Mouse (Mus musculus) forebrain, embryonic 14.5 days (tissue): ENCODE measurements around the gene Prdm10. TPM values are rescaled to one million over a fixed set of nuclear protein-coding genes. Genes with fewer than 3 reads are reported as not detected.
A peak's percentile ranks its signal among the peaks of the same experiment; 100 is the strongest.

ENCODE experiments used
- ATAC-seq: fragments of 200-750 bp; cut with Nextera tagmentation; 2 replicates; pipeline ENCODE4 v1.8.0; 2017; ENCODE audit warnings: mild to moderate bottlenecking, moderate library complexity
- DNase-seq: peaks from one replicate; pipeline ENCODE4 v3.0.0-alpha.2; 2015; ENCODE audit warnings: low spot score
- H3K27ac ChIP-seq: fragments of 300-500 bp; sonication (generic); 2 replicates; pipeline ENCODE4 v1.5.1; 2014; ENCODE audit warnings: low read depth, mild to moderate bottlenecking, control low read depth, low read length, moderate library complexity
- H3K27me3 ChIP-seq: fragments of 300-500 bp; sonication (generic); replicated peaks from 2 replicates; pipeline ENCODE4 v1.6.1; 2014; ENCODE audit warnings: low read length, control low read depth, mixed read lengths; ENCODE audit not compliant: control insufficient read depth, insufficient read depth
- H3K36me3 ChIP-seq: fragments of 300-500 bp; sonication (generic); 2 replicates; pipeline ENCODE4 v1.6.1; 2014; ENCODE audit warnings: low read length, control low read depth; ENCODE audit not compliant: control insufficient read depth, insufficient read depth
- H3K4me1 ChIP-seq: fragments of 300-500 bp; sonication (generic); 2 replicates; pipeline ENCODE4 v1.6.1; 2014; ENCODE audit warnings: antibody characterized with exemption, low read length, control low read depth; ENCODE audit not compliant: control insufficient read depth, insufficient read depth
- H3K4me2 ChIP-seq: fragments of 300-500 bp; sonication (generic); 2 replicates; pipeline ENCODE4 v1.6.1; 2014; ENCODE audit warnings: mild to moderate bottlenecking, control low read depth, low read length
- H3K4me3 ChIP-seq: fragments of 300-500 bp; sonication (generic); 2 replicates; pipeline ENCODE4 v1.5.1; 2014; ENCODE audit warnings: low read depth, low read length, control low read depth
- H3K9ac ChIP-seq: fragments of 300-500 bp; sonication (generic); 2 replicates; pipeline ENCODE4 v1.6.1; 2014; ENCODE audit warnings: mild to moderate bottlenecking, low read length, control low read depth, moderate library complexity
- H3K9me3 ChIP-seq: fragments of 300-500 bp; sonication (generic); replicated peaks from 2 replicates; pipeline ENCODE4 v1.6.1; 2016; ENCODE audit warnings: low read length, control low read depth, mixed read lengths; ENCODE audit not compliant: control insufficient read depth
- WGBS: fragments of 180-500 bp; shearing (Covaris S2); extraction: QIAGEN DNeasy Blood & Tissue Kit; methylation state at CpG from one replicate; pipeline ENCODE4 v1.1.7; 2014; 5-methylcytosine and 5-hydroxymethylcytosine counted together
- polyA plus RNA-seq: library from polyadenylated mRNA; unstranded; fragments of >200 nt; fragmentation: Nextera tagmentation; extraction: Ambion mirVana; gene quantifications from 2 replicates; pipeline ENCODE4 v1.2.1, GENCODE M21; 2014

The Prdm10 gene
- polyA plus RNA-seq, 1 experiment from 2014 or later, result 7.3 TPM

- Histone ChIP-seq H3K27ac (no peak overlapping the region), H3K27me3 (no peaks in the 10 kb centered on the region), H3K36me3 (no peaks in the 10 kb centered on the region), H3K4me1 (no peaks in the 10 kb centered on the region), H3K9ac (no peak overlapping the region), H3K4me2 (no peak overlapping the region), H3K4me3 (no peak overlapping the region), H3K9me3 (no peaks in the 10 kb centered on the region)
- 57% methylated on average over 5 of the region's 5 CpGs for WGBS
- DNase-seq (no peak), ATAC-seq (no peak)
These were observed 24.8 kb downstream of the Prdm10 start for GRCm38 (mm10) chr9:31305117-31305516.

DNA sequence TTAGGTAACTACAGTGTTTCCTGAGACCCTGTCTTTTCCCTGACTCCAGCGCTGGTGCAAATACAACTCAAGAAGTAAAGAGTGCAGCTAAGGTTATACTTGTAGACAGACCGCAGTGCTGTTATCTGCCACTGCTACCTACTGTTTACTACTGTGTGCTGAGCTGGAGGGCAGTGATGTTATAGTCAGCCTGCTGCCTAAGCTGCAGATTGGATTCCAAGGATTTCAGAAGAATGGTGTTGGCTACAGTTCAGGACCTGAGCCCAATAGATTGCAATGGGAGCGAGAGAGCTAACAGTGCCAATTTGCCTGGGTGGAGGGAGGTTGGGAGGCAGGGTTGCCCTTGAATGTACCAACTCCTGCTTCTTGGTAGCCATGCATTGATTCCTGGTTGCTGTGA is 25.5 kb downstream of the Prdm10 start:
- Histone ChIP-seq H3K27ac (no peak overlapping the region), H3K9me3 (no peaks in the 10 kb centered on the region), H3K27me3 (no peaks in the 10 kb centered on the region), H3K4me2 (no peak overlapping the region), H3K9ac (no peak overlapping the region), H3K4me1 (no peaks in the 10 kb centered on the region), H3K36me3 (no peaks in the 10 kb centered on the region), H3K4me3 (no peak overlapping the region)
- ATAC-seq (no peak), DNase-seq (peak; percentile 31)
- WGBS, result 78% methylated on average over 3 of the region's 3 CpGs

- H3K4me1 ChIP-seq, result no peaks in the 10 kb centered on the region
- WGBS, result 91% methylated on average over 3 of the region's 3 CpGs
- no peaks in the 10 kb centered on the region for H3K27me3 ChIP-seq
- no peak overlapping the region for H3K9ac ChIP-seq
- H3K4me3 ChIP-seq, result no peak overlapping the region
- H3K4me2 ChIP-seq, result no peak overlapping the region
- DNase-seq, result no peak
- no peaks in the 10 kb centered on the region for H3K36me3 ChIP-seq
- H3K27ac ChIP-seq, result no peak overlapping the region
- ATAC-seq, result no peak
- no peaks in the 10 kb centered on the region for H3K9me3 ChIP-seq
These were observed 26.9 kb downstream of the Prdm10 start for GRCm38 (mm10) chr9:31307232-31307631.

- Histone ChIP-seq H3K4me2 (no peak overlapping the region), H3K36me3 (no peaks in the 10 kb centered on the region), H3K27me3 (no peaks in the 10 kb centered on the region), H3K27ac (no peak overlapping the region), H3K9ac (no peak overlapping the region), H3K4me1 (no peaks in the 10 kb centered on the region), H3K4me3 (no peak overlapping the region), H3K9me3 (no peaks in the 10 kb centered on the region)
- ATAC-seq, result no peak
- no peak for DNase-seq
- WGBS, result 83% methylated on average over 5 of the region's 5 CpGs
These were observed 28.7 kb downstream of the Prdm10 start for GRCm38 (mm10) chr9:31309041-31309440.

DNA sequence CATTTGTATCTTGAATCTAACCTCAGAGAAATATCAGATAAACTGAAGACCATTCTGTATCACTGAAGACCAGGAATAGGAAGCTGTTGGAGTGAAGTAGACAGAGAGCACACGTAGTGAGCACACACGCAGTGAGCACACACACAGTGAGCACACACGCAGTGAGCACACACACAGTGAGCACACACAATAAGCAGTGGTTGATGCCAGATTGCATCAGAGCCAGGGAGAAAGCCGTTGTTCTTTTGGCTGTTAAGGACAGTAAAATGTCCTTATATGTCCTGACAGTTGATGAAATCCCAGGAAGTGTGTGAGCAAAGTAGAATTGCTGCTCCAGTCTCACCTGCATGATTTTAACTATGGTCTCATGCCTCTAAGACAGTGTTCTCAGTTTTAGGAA is 30.3 kb downstream of the Prdm10 start:
- Histone ChIP-seq H3K27ac (no peak overlapping the region), H3K9me3 (no peaks in the 10 kb centered on the region), H3K4me3 (no peak overlapping the region), H3K27me3 (no peaks in the 10 kb centered on the region), H3K4me2 (no peak overlapping the region), H3K9ac (no peak overlapping the region), H3K36me3 (no peaks in the 10 kb centered on the region), H3K4me1 (no peaks in the 10 kb centered on the region)
- DNase-seq (no peak), ATAC-seq (no peak)
- 85% methylated on average over 4 of the region's 4 CpGs for WGBS

DNA sequence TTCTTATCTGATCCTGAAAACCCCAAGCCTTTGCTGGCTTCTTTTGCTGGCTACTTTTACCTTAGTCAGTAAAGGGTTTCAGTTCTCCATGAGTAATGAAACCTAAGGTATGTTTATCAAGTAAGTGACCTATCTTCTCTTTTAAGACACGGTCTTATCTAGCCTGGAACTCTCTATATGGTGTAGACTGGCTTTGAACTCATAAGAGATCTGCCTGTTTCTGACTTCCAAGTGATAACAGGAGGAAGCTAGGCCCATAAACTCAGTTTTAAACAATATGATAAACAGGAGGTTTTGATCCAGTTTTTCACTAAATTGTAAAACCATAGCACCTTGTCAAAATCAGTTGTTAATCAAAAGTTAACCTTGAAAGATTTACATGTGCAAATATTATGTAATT is 33.5 kb downstream of the Prdm10 start:
- Histone ChIP-seq H3K27ac (no peak overlapping the region), H3K9me3 (no peaks in the 10 kb centered on the region), H3K4me2 (no peak overlapping the region), H3K27me3 (no peaks in the 10 kb centered on the region), H3K36me3 (no peaks in the 10 kb centered on the region), H3K9ac (no peak overlapping the region), H3K4me1 (no peaks in the 10 kb centered on the region), H3K4me3 (no peak overlapping the region)
- no peak for ATAC-seq
- DNase-seq, result no peak
- WGBS, result 98% methylated on average over 1 of the region's 1 CpGs

DNA sequence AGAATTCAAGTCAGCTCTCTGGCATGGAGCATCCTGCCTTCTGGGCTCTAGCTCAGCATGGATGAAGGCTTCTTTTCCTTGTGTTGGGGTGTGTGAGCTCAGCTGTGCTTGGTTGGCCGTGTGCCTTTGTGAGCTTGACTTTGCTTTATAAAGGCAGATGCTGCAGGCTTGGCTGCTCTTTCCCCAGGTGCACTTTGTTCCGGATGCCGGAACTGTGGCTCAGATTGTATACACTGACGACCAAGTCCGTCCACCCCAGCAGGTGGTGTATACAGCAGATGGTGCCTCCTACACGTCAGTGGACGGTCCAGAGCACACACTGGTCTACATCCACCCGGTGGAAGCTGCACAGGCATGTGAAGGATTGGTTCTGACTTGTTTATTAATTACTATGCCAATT is 35.6 kb downstream of the Prdm10 start:
- 60% methylated on average over 8 of the region's 8 CpGs for WGBS
- Histone ChIP-seq H3K4me1 (peaks cover under 1% of the 10 kb centered on the region; the same call in 1 of the 2 replicates), H3K27me3 (no peaks in the 10 kb centered on the region), H3K9me3 (no peaks in the 10 kb centered on the region), H3K27ac (no peak overlapping the region), H3K9ac (no peak overlapping the region), H3K4me3 (no peak overlapping the region), H3K36me3 (no peaks in the 10 kb centered on the region), H3K4me2 (no peak overlapping the region)
- DNase-seq, result peak; percentile 50
- ATAC-seq, result peak; percentile 40; the same call in 1 of the 2 replicates

GRCm38 (mm10) chr9:31318956-31319355 is 38.6 kb downstream of the Prdm10 start:
- WGBS, result 42% methylated on average over 5 of the region's 5 CpGs
- Histone ChIP-seq H3K4me1 (peaks cover 5% of the 10 kb centered on the region; the same call in 1 of the 2 replicates), H3K4me2 (no peak overlapping the region), H3K27me3 (no peaks in the 10 kb centered on the region), H3K36me3 (no peaks in the 10 kb centered on the region), H3K9ac (no peak overlapping the region), H3K27ac (no peak overlapping the region), H3K4me3 (no peak overlapping the region), H3K9me3 (no peaks in the 10 kb centered on the region)
- DNase-seq (no peak), ATAC-seq (no peak)

DNA sequence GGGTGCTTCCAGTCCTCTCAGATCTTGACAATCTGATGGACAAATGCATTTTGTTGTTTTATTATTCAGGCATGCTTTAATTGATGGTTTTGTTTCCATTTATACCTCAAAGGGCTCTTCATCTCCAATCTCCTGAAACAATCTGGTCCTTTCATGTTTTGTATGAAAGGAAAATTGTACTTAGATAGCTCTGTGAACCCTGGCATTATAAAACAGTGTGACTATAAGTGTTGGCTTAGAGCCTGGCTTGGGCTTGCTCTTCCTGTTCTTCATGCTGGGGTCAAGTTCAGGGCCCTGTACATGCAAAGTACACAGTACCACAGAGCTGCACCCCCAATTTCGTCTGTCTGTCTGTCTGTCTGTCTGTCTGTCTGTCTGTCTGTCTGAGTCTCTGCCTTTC is 40.4 kb downstream of the Prdm10 start:
- Histone ChIP-seq H3K4me3 (no peak overlapping the region), H3K4me2 (no peak overlapping the region), H3K36me3 (no peaks in the 10 kb centered on the region), H3K9me3 (no peaks in the 10 kb centered on the region), H3K27me3 (no peaks in the 10 kb centered on the region), H3K9ac (no peak overlapping the region), H3K4me1 (peaks cover 5% of the 10 kb centered on the region; the same call in 1 of the 2 replicates), H3K27ac (no peak overlapping the region)
- ATAC-seq (no peak), DNase-seq (no peak)
- 50% methylated on average over 1 of the region's 1 CpGs for WGBS
